Mouse (Mus musculus): ENCODE measurements at regions not wholly inside any gene's neighbourhood (a gene's known extent, or its start where the extent isn't known, plus 50 kb on each side); places are given as distances from the start of the nearest gene placed in this dataset.

DNA sequence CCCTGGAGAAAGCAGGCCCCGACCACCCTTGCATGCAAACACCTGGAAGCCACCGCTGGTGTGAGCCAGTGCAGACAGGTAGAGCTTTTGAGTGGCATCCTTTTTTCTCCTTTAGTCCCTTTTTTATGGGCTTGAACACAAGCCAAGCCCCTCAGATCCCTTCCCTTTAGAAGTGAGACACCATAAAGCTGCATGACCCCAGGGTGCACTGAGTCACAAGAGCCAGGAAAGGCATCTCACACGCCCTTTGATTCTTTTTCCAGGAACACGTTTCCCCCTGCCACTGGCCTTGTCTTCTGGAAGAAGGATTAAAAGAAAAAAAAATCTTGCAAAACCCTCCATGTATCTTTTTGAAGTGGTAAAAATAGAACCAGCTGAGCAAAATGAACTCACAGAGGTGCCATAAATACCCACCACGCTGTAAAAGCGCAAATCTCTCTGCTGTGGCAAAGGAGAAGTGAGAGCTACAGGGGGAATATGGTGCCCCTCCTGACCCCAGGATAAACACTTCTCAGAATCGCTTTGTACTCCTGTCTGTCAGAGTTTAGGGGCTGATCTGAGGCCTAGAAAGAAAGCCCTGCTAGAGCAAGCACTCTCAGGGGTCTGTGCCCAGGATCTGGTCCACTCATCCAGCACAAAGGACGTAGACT is 222.1 kb upstream of the Cxcl12 start:
- Histone ChIP-seq H3K4me3 (ENCODE audit: insufficient read depth, low read depth, low read length) (no peak overlapping the region), H3K4me1 (ENCODE audit: control insufficient read depth, insufficient read depth, insufficient read length, low read length) (no peaks in the 10 kb centered on the region), H3K27ac (replicated peaks; ENCODE audit: low read depth, low read length) (no peak overlapping the region)

DNA sequence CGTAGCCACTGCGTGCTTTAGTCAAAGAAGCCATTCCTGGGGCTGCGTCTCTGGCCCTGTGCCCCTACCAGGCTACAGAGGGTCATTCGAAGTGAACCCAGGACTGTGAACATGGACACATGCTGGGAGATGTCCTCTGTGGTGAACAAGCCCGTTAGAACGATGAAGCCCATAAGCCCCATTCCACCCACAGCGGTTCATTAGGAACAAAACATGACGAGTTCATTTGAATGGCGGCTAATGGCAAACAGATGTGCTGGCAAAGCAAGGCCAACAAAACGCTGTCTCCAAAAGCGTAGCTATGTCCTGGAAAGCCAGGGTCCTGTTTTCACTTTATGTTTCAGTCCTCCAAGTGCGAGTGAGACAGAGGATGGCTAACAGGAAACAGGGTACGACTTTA is 208.7 kb upstream of the Cxcl12 start:
- H3K27ac ChIP-seq (replicated peaks; ENCODE audit: low read depth, low read length) = no peak overlapping the region
- no peak overlapping the region for H3K4me3 ChIP-seq (ENCODE audit: insufficient read depth, low read depth, low read length)
- H3K4me1 ChIP-seq (ENCODE audit: control insufficient read depth, insufficient read depth, insufficient read length, low read length) = no peaks in the 10 kb centered on the region; the same call in 1 of the 2 replicates

GRCm38 (mm10) chr6:116960641-116961040 is 207.7 kb upstream of the Cxcl12 start:
- no peaks in the 10 kb centered on the region; the same call in 1 of the 2 replicates for H3K4me1 ChIP-seq (ENCODE audit: control insufficient read depth, insufficient read depth, insufficient read length, low read length)
- no peak overlapping the region for H3K4me3 ChIP-seq (ENCODE audit: insufficient read depth, low read depth, low read length)
- H3K27ac ChIP-seq (replicated peaks; ENCODE audit: low read depth, low read length) = no peak overlapping the region

GRCm38 (mm10) chr6:116966436-116966835 is 201.9 kb upstream of the Cxcl12 start:
- no peak overlapping the region for H3K4me3 ChIP-seq (ENCODE audit: insufficient read depth, low read depth, low read length)
- H3K4me1 ChIP-seq (ENCODE audit: control insufficient read depth, insufficient read depth, insufficient read length, low read length) = no peaks in the 10 kb centered on the region; the same call in 1 of the 2 replicates
- H3K27ac ChIP-seq (replicated peaks; ENCODE audit: low read depth, low read length) = no peak overlapping the region

GRCm38 (mm10) chr6:116969381-116969910 is 198.9 kb upstream of the Cxcl12 start:
- H3K4me3 ChIP-seq (ENCODE audit: insufficient read depth, low read depth, low read length) = no peak overlapping the region
- no peaks in the 10 kb centered on the region for H3K4me1 ChIP-seq (ENCODE audit: control insufficient read depth, insufficient read depth, insufficient read length, low read length)
- peak overlapping the region; percentile 5; the same call in 1 of the 2 replicates for H3K27ac ChIP-seq (replicated peaks; ENCODE audit: low read depth, low read length)

- Histone ChIP-seq H3K4me3 (ENCODE audit: insufficient read depth, low read depth, low read length) (no peak overlapping the region), H3K27ac (replicated peaks; ENCODE audit: low read depth, low read length) (no peak overlapping the region), H3K4me1 (ENCODE audit: control insufficient read depth, insufficient read depth, insufficient read length, low read length) (no peaks in the 10 kb centered on the region)
Observed at GRCm38 (mm10) chr6:116974841-116975240, 193.5 kb upstream of the Cxcl12 start.

DNA sequence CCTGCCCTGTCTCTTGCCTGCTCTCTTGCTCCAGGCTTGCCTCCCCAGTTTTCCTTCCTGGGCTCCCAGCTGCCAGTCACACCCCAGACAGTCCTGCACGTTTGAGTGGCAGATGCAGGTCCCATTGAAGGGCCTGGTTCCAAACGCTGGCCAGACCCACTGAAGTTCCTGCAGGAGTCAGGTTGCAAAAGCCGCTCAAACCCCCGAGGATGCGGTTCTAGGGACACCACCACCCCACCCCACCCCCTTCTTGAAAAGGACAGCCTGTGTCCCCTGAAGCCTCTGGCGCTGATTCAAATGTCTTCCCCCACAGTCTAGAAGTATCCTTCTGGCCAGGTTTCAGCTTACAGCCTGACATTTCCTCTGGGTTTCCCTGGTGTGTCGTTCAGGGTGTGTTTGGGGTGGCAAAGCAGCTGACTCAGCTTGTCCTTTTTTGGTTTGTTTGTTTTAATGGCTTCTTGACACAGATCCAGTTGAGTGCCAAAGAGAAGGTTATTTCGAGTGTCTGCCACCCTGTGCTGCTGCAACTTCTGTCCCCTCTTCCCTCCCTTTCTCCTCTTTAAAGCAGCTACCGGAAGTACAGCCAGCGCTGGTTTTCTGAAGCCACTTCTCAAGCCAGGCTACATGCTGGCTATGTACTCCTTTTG is 187.9 kb upstream of the Cxcl12 start:
- no peak overlapping the region for H3K27ac ChIP-seq (replicated peaks; ENCODE audit: low read depth, low read length)
- no peak overlapping the region for H3K4me3 ChIP-seq (ENCODE audit: insufficient read depth, low read depth, low read length)
- H3K4me1 ChIP-seq (ENCODE audit: control insufficient read depth, insufficient read depth, insufficient read length, low read length) = no peaks in the 10 kb centered on the region

GRCm38 (mm10) chr6:116985147-116985737 is 183.1 kb upstream of the Cxcl12 start:
- Histone ChIP-seq H3K4me1 (ENCODE audit: control insufficient read depth, insufficient read depth, insufficient read length, low read length) (no peaks in the 10 kb centered on the region), H3K4me3 (ENCODE audit: insufficient read depth, low read depth, low read length) (no peak overlapping the region), H3K27ac (replicated peaks; ENCODE audit: low read depth, low read length) (no peak overlapping the region)

- Histone ChIP-seq H3K4me3 (ENCODE audit: insufficient read depth, low read depth, low read length) (no peak overlapping the region), H3K27ac (replicated peaks; ENCODE audit: low read depth, low read length) (no peak overlapping the region), H3K4me1 (ENCODE audit: control insufficient read depth, insufficient read depth, insufficient read length, low read length) (no peaks in the 10 kb centered on the region)
Observed at GRCm38 (mm10) chr6:116986266-116987000, 181.9 kb upstream of the Cxcl12 start.

DNA sequence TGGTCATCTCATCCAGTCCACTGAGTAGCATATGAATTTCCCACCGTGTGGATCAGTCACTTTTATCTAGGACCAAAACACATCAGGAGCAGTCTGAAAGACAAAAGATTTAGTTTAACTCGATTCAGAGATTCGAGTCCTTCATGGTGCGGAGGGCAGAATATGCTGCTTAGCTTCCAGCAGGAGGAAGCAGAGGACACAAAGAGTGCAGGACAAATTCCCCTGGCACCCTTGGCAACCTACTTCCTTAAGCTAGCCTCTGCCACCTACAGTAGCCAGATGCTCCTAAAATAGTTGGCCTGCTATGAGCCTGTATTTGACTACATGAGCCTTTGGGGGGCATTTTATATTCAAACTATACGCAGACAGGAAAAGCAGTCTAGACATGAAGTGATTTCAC is 181.1 kb upstream of the Cxcl12 start:
- no peak overlapping the region for H3K27ac ChIP-seq (replicated peaks; ENCODE audit: low read depth, low read length)
- no peaks in the 10 kb centered on the region for H3K4me1 ChIP-seq (ENCODE audit: control insufficient read depth, insufficient read depth, insufficient read length, low read length)

GRCm38 (mm10) chr6:116998948-116999682 is 169.2 kb upstream of the Cxcl12 start:
- Histone ChIP-seq H3K27ac (replicated peaks; ENCODE audit: low read depth, low read length) (no peak overlapping the region), H3K4me3 (ENCODE audit: insufficient read depth, low read depth, low read length) (no peak overlapping the region), H3K4me1 (ENCODE audit: control insufficient read depth, insufficient read depth, insufficient read length, low read length) (no peaks in the 10 kb centered on the region)

More for the DNA sequence above, 181.1 kb upstream of the Cxcl12 start:
- H3K4me3 ChIP-seq (ENCODE audit: insufficient read depth, low read depth, low read length) = no peak overlapping the region

GRCm38 (mm10) chr6:116999940-117000339 is 168.4 kb upstream of the Cxcl12 start:
- Histone ChIP-seq H3K4me1 (ENCODE audit: control insufficient read depth, insufficient read depth, insufficient read length, low read length) (no peaks in the 10 kb centered on the region), H3K27ac (replicated peaks; ENCODE audit: low read depth, low read length) (no peak overlapping the region), H3K4me3 (ENCODE audit: insufficient read depth, low read depth, low read length) (no peak overlapping the region)

- Histone ChIP-seq H3K4me3 (ENCODE audit: insufficient read depth, low read depth, low read length) (no peak overlapping the region), H3K27ac (replicated peaks; ENCODE audit: low read depth, low read length) (no peak overlapping the region), H3K4me1 (ENCODE audit: control insufficient read depth, insufficient read depth, insufficient read length, low read length) (no peaks in the 10 kb centered on the region)
Observed at GRCm38 (mm10) chr6:117000951-117001725, 167.2 kb upstream of the Cxcl12 start.

GRCm38 (mm10) chr6:117012621-117013020 is 155.7 kb upstream of the Cxcl12 start:
- no peaks in the 10 kb centered on the region for H3K4me1 ChIP-seq (ENCODE audit: control insufficient read depth, insufficient read depth, insufficient read length, low read length)
- H3K27ac ChIP-seq (replicated peaks; ENCODE audit: low read depth, low read length) = no peak overlapping the region
- H3K4me3 ChIP-seq (ENCODE audit: insufficient read depth, low read depth, low read length) = no peak overlapping the region
